Mouse (Mus musculus): ENCODE results near the gene Exoc3l4. TPM values are rescaled to one million over a fixed set of nuclear protein-coding genes. Genes with fewer than 3 reads are reported as not detected.
A peak's percentile ranks its signal among the peaks of the same experiment; 100 is the strongest.

Gene Exoc3l4
- total RNA-seq, 1 experiment: 5.6 TPM

GRCm38 (mm10) chr12:111422852-111423251 lies 6.0 kb downstream of the Exoc3l4 start:
- H3K4me1 ChIP-seq (ENCODE audit: control insufficient read depth in 2 of 2, insufficient read depth in 2 of 2, low read length in 2 of 2, poor library complexity in 1 of 2): no peaks in the 10 kb centered on the region; a peak in 1 of 4 replicates
- no peak for DNase-seq (ENCODE audit: low read depth, low spot score)
- H3K4me3 ChIP-seq (ENCODE audit: insufficient read depth in 1 of 2, low read depth in 1 of 2, low read length in 2 of 2, poor library complexity in 1 of 2, severe bottlenecking in 1 of 2): no peak overlapping the region; a peak in 1 of 4 replicates
- in situ Hi-C loops (cut with MboI; ENCODE audit: low sequenced_read_pairs in 2 of 2, unreplicated experiment in 2 of 2): no loop called here
- H3K36me3 ChIP-seq (ENCODE audit: control insufficient read depth, insufficient read depth, low read length, poor library complexity, severe bottlenecking): no peaks in the 10 kb centered on the region
- TF ChIP-seq CHD2 (IDR thresholded peaks at IDR 0.05; ENCODE audit: low read depth, low read length) (no peak), ZC3H11A (IDR thresholded peaks at IDR 0.05; ENCODE audit: borderline replicate concordance, low read depth, low read length) (no peak), MAFK (IDR thresholded peaks at IDR 0.05; ENCODE audit: insufficient read depth, low read depth, low read length) (no peak), HCFC1 (IDR thresholded peaks at IDR 0.05; ENCODE audit: borderline replicate concordance, insufficient read depth, low read length) (no peak), ZNF384 (IDR thresholded peaks at IDR 0.05; ENCODE audit: low read depth, low read length) (no peak)
- no peak overlapping the region for H3K27ac ChIP-seq (ENCODE audit: insufficient read depth, low read depth, low read length, poor library complexity, severe bottlenecking)
- no peak overlapping the region for H3K9ac ChIP-seq (ENCODE audit: insufficient read depth, low read depth, low read length, poor library complexity, severe bottlenecking)
- H3K9me3 ChIP-seq (ENCODE audit: control insufficient read depth, insufficient read depth, low read depth, low read length): no peaks in the 10 kb centered on the region

- DNase-seq (ENCODE audit: low read depth, low spot score): no peak
Observed at GRCm38 (mm10) chr12:111423570-111424129, 6.8 kb downstream of the Exoc3l4 start.

GRCm38 (mm10) chr12:111424547-111424946 lies 7.7 kb downstream of the Exoc3l4 start:
- no peak for DNase-seq (ENCODE audit: low read depth, low spot score)
- no peak overlapping the region for H3K27ac ChIP-seq (ENCODE audit: insufficient read depth, low read depth, low read length, poor library complexity, severe bottlenecking)
- H3K4me1 ChIP-seq (ENCODE audit: control insufficient read depth in 2 of 2, insufficient read depth in 2 of 2, low read length in 2 of 2, poor library complexity in 1 of 2): peaks cover 0 to 5% of the 10 kb centered on the region in 2 experiments; a peak in 1 of 4 replicates
- in situ Hi-C loops (cut with MboI; ENCODE audit: low sequenced_read_pairs in 2 of 2, unreplicated experiment in 2 of 2): no loop called here
- H3K9me3 ChIP-seq (ENCODE audit: control insufficient read depth, insufficient read depth, low read depth, low read length): no peaks in the 10 kb centered on the region
- TF ChIP-seq HCFC1 (IDR thresholded peaks at IDR 0.05; ENCODE audit: borderline replicate concordance, insufficient read depth, low read length) (no peak), MAFK (IDR thresholded peaks at IDR 0.05; ENCODE audit: insufficient read depth, low read depth, low read length) (no peak), ZC3H11A (IDR thresholded peaks at IDR 0.05; ENCODE audit: borderline replicate concordance, low read depth, low read length) (no peak)
- no peaks in the 10 kb centered on the region for H3K36me3 ChIP-seq (ENCODE audit: control insufficient read depth, insufficient read depth, low read length, poor library complexity, severe bottlenecking)
- no peak overlapping the region for H3K4me3 ChIP-seq (ENCODE audit: insufficient read depth in 1 of 2, low read depth in 1 of 2, low read length in 2 of 2, poor library complexity in 1 of 2, severe bottlenecking in 1 of 2)
- no peak overlapping the region for H3K9ac ChIP-seq (ENCODE audit: insufficient read depth, low read depth, low read length, poor library complexity, severe bottlenecking)

More at GRCm38 (mm10) chr12:111423570-111424129, 6.8 kb downstream of the Exoc3l4 start:
- H3K4me1 ChIP-seq (ENCODE audit: control insufficient read depth in 2 of 2, insufficient read depth in 2 of 2, low read length in 2 of 2, poor library complexity in 1 of 2): peaks cover 0 to 3% of the 10 kb centered on the region in 2 experiments; a peak in 1 of 4 replicates
- H3K36me3 ChIP-seq (ENCODE audit: control insufficient read depth, insufficient read depth, low read length, poor library complexity, severe bottlenecking): no peaks in the 10 kb centered on the region
- peak overlapping the region; percentile 31 to 44; a peak in 3 of 4 replicates for H3K4me3 ChIP-seq (ENCODE audit: insufficient read depth in 1 of 2, low read depth in 1 of 2, low read length in 2 of 2, poor library complexity in 1 of 2, severe bottlenecking in 1 of 2)
- no peak overlapping the region for H3K27ac ChIP-seq (ENCODE audit: insufficient read depth, low read depth, low read length, poor library complexity, severe bottlenecking)
- H3K9me3 ChIP-seq (ENCODE audit: control insufficient read depth, insufficient read depth, low read depth, low read length): no peaks in the 10 kb centered on the region
- in situ Hi-C loops (cut with MboI; ENCODE audit: low sequenced_read_pairs in 2 of 2, unreplicated experiment in 2 of 2): no loop called here
- TF ChIP-seq MAFK (IDR thresholded peaks at IDR 0.05; ENCODE audit: insufficient read depth, low read depth, low read length) (no peak), ZNF384 (IDR thresholded peaks at IDR 0.05; ENCODE audit: low read depth, low read length) (no peak), ZC3H11A (IDR thresholded peaks at IDR 0.05; ENCODE audit: borderline replicate concordance, low read depth, low read length) (no peak), CHD2 (IDR thresholded peaks at IDR 0.05; ENCODE audit: low read depth, low read length) (no peak), HCFC1 (IDR thresholded peaks at IDR 0.05; ENCODE audit: borderline replicate concordance, insufficient read depth, low read length) (no peak)
- H3K9ac ChIP-seq (ENCODE audit: insufficient read depth, low read depth, low read length, poor library complexity, severe bottlenecking): peak overlapping the region; percentile 15; the same call in 1 of the 2 replicates

GRCm38 (mm10) chr12:111425258-111425657 lies 8.4 kb downstream of the Exoc3l4 start:
- no peak overlapping the region for H3K9ac ChIP-seq (ENCODE audit: insufficient read depth, low read depth, low read length, poor library complexity, severe bottlenecking)
- H3K9me3 ChIP-seq (ENCODE audit: control insufficient read depth, insufficient read depth, low read depth, low read length): no peaks in the 10 kb centered on the region
- in situ Hi-C loops (cut with MboI; ENCODE audit: low sequenced_read_pairs in 2 of 2, unreplicated experiment in 2 of 2): no loop called here
- peaks cover 0 to 10% of the 10 kb centered on the region in 2 experiments; a peak in 1 of 4 replicates for H3K4me1 ChIP-seq (ENCODE audit: control insufficient read depth in 2 of 2, insufficient read depth in 2 of 2, low read length in 2 of 2, poor library complexity in 1 of 2)
- no peaks in the 10 kb centered on the region for H3K36me3 ChIP-seq (ENCODE audit: control insufficient read depth, insufficient read depth, low read length, poor library complexity, severe bottlenecking)
- no peak overlapping the region for H3K27ac ChIP-seq (ENCODE audit: insufficient read depth, low read depth, low read length, poor library complexity, severe bottlenecking)
- TF ChIP-seq MAFK (IDR thresholded peaks at IDR 0.05; ENCODE audit: insufficient read depth, low read depth, low read length) (no peak), ZC3H11A (IDR thresholded peaks at IDR 0.05; ENCODE audit: borderline replicate concordance, low read depth, low read length) (peak; percentile 56; the same call in 1 of the 2 replicates)
- DNase-seq (ENCODE audit: low read depth, low spot score): no peak
- H3K4me3 ChIP-seq (ENCODE audit: insufficient read depth in 1 of 2, low read depth in 1 of 2, low read length in 2 of 2, poor library complexity in 1 of 2, severe bottlenecking in 1 of 2): no peak overlapping the region

All from ES-E14 (cell line).